Mouse (Mus musculus): ENCODE data around the gene Fignl2.

Fignl2 gene

GRCm38 (mm10) chr15:101066920-101067696 lies 11.3 kb downstream of the Fignl2 start:
- DNase-seq, result peak in 1 of 2 experiments; percentile 56

- no peak for DNase-seq
Measured at GRCm38 (mm10) chr15:101066364-101066847, 12.0 kb downstream of the Fignl2 start.

GRCm38 (mm10) chr15:101065069-101065468 lies 13.3 kb downstream of the Fignl2 start:
- peak in 1 of 2 experiments; percentile 50 for DNase-seq

- DNase-seq, result peak in 1 of 2 experiments; percentile 6
Measured at GRCm38 (mm10) chr15:101060280-101060852, 18.0 kb downstream of the Fignl2 start.

- peak in 1 of 2 experiments; percentile 3 for DNase-seq
Measured at GRCm38 (mm10) chr15:101059570-101060279, 18.6 kb downstream of the Fignl2 start.

GRCm38 (mm10) chr15:101056225-101056624 lies 22.1 kb downstream of the Fignl2 start:
- DNase-seq, result peak; percentile 69 to 79

GRCm38 (mm10) chr15:101054541-101054940 lies 23.8 kb downstream of the Fignl2 start:
- no peak for DNase-seq

GRCm38 (mm10) chr15:101053832-101054459 lies 24.4 kb downstream of the Fignl2 start:
- DNase-seq, result peak in 1 of 2 experiments; percentile 47

- DNase-seq, result peak; percentile 62 to 74
Measured at GRCm38 (mm10) chr15:101052560-101053501, 25.5 kb downstream of the Fignl2 start.

GRCm38 (mm10) chr15:101051869-101052268 lies 26.5 kb downstream of the Fignl2 start:
- no peak for DNase-seq

- no peak for DNase-seq
Measured at GRCm38 (mm10) chr15:101048338-101048896, 29.9 kb downstream of the Fignl2 start.

- DNase-seq, result peak; percentile 56 to 73
Measured at GRCm38 (mm10) chr15:101047194-101047555, 31.2 kb downstream of the Fignl2 start, which contains the start of gene Gm47841. Gene Gm47841 (minus strand): TSS chr15:101047397.

GRCm38 (mm10) chr15:101046527-101047193 lies 31.7 kb downstream of the Fignl2 start:
- DNase-seq, result peak; percentile 73 to 83

- no peak for DNase-seq
Measured at GRCm38 (mm10) chr15:101046039-101046526, 32.3 kb downstream of the Fignl2 start.

GRCm38 (mm10) chr15:101044531-101044930 lies 33.8 kb downstream of the Fignl2 start:
- no peak for DNase-seq

- DNase-seq, result peak; percentile 84 to 86
Measured at GRCm38 (mm10) chr15:101042613-101043012, 35.8 kb downstream of the Fignl2 start.

GRCm38 (mm10) chr15:101041966-101042365 lies 36.4 kb downstream of the Fignl2 start:
- no peak for DNase-seq

GRCm38 (mm10) chr15:101039651-101040050 lies 38.7 kb downstream of the Fignl2 start:
- DNase-seq, result peak; percentile 42 to 50

GRCm38 (mm10) chr15:101028960-101029359 lies 49.4 kb downstream of the Fignl2 start:
- DNase-seq, result no peak

GRCm38 (mm10) chr15:101011352-101011751 lies 67.0 kb downstream of the Fignl2 start:
- DNase-seq, result no peak

Data from kidney, postnatal 4 days (tissue).